Mouse (Mus musculus): Measurements from ENCODE around the gene Palm.

DNA sequence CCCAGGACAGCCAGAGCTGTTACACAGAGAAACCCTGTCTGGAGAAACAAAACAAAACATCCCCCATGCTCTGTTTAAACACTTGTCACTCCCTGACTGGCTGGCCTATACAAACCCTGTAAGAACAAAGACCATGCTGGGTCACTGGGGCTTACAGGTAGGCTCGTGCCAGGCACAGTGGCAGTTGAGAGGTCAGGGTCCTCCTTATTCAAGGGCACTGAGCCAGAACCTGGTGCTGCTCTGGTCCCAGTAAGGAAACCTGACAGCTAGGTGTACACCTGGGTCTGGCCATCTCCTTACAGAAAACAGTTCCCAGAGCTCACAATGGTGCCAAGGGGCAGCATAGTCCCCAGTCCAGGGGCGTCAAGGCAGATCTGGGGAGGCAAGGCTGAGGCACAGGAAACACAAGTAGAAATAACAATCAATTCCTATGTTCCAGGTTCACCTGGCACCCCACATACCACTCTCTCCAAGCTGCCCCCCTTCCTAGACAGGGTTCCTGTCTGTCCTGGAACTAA is 28.1 kb upstream of the Palm start:
- no peak for TF ChIP-seq CTCF (IDR thresholded peaks at IDR 0.05; ENCODE audit: low read depth, low read length)
- TF ChIP-seq POLR2A (IDR thresholded peaks at IDR 0.05; ENCODE audit: insufficient read depth, low read length) = no peak
- TF ChIP-seq EP300 (IDR thresholded peaks at IDR 0.05; ENCODE audit: insufficient read depth, low read depth, low read length) = no peak

All from ES-Bruce4 (cell line).